Mouse (Mus musculus): ENCODE results near the gene Gm21992.
"Not testable (repeated sequence)": the region's sequence is repeated elsewhere in the genome, so short reads cannot be mapped to it uniquely, and the experiment has no call there.

Gene Gm21992

DNA sequence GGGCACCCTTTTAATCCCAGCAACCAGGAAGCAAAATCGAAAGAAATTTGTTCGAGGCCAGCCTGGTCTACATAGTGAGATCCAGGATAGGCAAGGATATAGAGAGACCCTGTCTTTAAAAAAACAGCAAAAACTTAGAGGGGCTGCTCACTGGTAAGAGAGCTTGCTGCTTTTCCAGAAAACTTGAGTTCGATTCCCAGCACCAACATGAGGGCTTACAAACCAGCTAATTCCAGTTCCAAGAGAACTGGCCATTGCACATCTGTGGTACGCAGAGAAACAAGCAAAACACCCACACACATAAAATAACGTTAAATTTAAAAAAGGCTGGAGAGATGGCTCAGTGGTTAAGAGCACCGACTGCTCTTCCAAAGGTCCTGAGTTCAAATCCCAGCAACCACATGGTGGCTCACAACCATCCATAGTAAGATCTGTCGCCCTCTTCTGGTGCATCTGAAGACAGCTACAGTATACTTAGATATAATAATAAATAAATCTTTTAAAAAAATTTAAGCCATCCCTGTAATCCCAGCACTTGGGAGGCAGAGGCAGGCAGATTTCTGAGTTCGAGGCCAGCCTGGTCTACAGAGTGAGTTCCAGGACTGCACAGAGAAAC, 1.0 kb upstream of the Gm21992 start:
- DNase-seq (ENCODE audit: low read depth) = not testable (repeated sequence)

DNA sequence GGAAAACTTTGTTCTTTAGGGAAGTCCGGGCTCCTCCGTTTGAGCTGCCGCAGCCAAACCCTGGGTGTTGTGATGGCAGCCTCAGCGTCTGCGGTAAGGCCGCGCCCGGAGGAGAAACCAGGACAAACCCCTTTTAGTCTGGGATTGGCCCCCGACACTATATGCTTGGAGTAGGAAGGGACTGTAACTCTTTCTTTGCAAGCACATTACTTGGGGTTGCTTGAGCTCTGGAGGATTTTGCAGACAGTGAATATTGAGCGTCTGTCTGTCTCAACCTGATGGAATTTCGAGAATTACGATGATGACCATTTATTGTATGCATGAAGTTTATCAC, 464 bp upstream of the Gm21992 start:
- no peak for DNase-seq (ENCODE audit: low read depth)

DNA sequence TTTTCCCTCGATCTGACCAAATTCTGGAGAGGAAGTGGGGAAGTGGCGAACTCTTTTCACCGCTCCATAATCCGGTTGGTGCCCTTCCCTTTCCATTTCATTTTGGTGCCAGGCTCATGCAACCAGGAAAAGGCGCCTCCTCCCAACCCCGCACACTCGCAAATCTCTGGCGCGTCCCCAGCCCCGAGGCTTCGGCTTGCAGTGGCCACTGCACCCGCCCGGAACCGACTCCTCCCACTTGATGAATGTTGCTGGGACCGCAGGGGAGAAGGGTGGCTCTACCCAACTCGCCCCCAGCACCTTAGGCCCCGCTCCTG, 708 bp downstream of the Gm21992 start:
- no peak for DNase-seq (ENCODE audit: low read depth)

DNA sequence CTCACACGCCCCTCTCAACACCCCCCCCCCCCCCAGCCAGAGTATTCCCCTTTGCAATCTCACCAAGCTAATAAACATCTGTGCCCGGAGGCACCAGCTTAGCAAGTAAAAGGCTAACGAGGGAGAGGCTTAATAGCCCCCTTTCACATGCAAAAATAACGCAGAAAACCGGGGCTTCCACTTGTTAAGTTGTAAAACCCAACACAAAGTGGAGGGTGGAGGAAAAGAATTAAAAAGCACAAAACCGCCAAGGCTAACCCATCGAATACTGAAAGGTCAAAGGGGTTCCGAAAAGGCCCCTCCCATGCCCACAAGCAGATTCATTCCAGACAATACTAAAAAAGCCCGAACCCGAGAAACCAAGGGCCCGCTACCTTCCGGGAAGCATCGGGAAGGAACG, 1.1 kb downstream of the Gm21992 start:
- DNase-seq (ENCODE audit: low read depth) = no peak

DNA sequence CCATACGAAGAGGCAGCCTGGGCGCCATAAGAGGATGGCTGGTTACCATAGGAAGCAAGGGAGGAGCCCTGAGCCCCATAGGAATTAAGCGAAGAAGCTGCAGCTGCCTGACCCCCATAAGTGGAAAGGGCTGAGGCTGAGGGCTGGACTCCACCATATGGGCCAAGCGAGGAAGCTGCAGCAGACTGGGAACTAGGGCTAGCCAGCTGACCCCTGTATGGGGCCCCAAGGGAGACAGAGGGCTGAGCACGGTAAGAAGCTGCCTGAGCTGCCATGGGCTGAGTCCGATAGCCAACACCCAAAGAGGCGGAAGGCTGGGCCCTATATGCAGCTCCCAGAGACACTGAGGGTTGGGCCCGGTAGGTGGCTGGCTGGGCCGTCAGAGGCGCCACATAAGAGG, 8.1 kb downstream of the Gm21992 start:
- no peak for DNase-seq (ENCODE audit: low read depth)

DNA sequence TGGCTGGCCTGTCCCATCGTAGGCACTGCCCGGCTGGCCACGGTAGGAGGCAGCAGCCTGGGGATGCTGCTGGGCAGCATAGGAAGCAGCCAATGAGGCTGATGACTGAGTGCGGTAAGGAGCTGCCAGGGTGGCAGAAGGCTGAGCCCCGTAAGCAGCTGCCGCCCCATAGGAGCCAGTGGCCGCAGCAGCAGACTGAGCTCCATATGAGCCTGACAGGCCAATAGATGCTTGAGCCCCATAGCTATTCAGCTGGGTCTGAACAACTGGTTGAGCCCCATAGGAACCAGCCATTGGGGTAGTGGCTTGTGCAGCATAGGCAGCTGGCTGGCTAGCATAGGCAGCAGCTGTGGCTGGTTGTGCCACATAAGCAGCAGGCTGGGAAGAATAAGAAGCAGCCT, 8.7 kb downstream of the Gm21992 start:
- no peak for DNase-seq (ENCODE audit: low read depth)

DNA sequence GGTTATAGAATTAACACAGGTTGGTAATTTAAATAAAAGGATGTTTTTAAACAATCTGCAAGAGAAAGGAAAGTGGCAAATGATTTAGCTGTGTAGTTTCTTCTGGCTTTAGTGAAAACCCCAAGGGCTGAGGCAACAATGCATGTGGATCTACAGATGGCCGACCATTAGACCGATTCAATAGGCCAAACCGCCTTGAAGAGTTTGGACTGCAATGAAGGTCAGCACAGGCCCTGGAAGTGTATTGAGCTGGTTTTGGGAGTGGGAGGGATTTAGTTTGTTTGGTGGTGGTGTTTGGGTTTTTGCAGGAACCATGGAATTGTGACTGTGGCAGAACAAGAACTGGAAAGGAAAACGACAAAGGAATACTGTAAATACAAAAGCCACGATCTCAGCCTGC, 12.3 kb downstream of the Gm21992 start:
- DNase-seq (ENCODE audit: low read depth) = no peak

DNA sequence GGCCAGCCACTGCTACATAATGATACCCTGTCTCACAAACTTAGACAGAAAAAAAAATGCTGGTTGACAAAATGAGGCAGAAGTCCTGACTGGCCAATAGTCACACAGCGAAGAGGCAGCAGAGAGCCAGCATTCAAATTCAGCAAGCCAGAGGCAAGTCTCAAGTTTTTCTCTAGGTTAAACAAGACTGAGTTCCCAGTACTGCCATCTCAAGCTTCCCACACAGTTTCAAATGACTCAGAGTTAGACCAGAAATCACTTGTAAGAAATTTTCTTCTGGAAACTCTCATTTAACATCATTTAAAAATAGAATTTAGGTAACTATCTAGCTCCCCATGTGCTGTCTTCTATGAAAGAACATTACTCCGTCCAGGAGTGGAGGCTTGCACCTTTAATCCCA, 13.6 kb downstream of the Gm21992 start:
- DNase-seq (ENCODE audit: low read depth) = no peak

DNA sequence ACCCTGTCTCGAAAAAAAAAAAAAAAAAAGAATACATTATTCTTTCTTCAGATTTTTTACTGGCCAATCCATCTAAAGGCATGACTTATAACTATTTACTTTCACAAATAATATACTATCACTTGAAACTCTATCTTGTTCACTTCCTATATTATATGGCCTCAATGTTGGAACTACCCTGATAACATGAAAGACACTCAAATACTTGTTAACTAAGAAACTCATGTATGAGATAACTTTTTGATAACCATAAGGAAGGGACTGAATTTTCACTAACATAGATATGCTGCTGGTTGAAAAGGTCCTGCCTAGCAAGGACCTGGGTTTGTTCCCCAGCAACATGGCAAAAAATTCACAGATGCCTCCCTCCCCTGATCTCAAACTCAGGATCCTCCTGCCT, 15.5 kb downstream of the Gm21992 start:
- no peak for DNase-seq (ENCODE audit: low read depth)

DNA sequence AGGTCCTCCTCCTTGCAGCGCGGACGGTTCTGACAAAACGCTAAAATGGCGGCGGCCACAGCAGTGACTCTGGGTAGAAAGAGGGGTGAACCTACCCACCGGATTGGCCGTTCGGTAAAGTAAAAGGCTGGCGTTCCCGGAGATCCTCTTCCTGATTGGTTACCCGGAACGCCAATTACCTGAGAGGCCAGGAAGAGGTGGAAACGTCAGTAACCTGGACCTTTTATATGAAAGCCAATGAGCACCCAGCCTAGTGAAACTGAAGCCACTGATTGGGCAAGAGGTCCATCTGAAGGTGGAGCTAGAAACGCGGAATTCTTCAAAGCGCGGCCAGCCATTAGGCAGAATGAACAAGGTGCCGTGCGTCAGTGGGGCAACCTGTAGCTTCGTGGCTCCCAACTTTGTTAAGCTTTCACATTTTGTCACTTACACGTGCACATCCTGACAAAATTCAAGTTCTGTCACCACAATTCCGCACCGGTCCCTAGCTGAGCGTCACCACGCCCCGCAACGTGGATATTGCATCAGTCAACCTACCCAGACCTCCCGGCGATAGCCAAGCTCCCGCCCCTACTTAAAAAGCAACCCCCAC, 17.5 kb downstream of the Gm21992 start, which contains the start of gene Rbm4:
Rbm4 (minus strand) TSS at position 71 of the 592 bp plus-strand sequence.
- peak; percentile 100 for DNase-seq (ENCODE audit: low read depth)

DNA sequence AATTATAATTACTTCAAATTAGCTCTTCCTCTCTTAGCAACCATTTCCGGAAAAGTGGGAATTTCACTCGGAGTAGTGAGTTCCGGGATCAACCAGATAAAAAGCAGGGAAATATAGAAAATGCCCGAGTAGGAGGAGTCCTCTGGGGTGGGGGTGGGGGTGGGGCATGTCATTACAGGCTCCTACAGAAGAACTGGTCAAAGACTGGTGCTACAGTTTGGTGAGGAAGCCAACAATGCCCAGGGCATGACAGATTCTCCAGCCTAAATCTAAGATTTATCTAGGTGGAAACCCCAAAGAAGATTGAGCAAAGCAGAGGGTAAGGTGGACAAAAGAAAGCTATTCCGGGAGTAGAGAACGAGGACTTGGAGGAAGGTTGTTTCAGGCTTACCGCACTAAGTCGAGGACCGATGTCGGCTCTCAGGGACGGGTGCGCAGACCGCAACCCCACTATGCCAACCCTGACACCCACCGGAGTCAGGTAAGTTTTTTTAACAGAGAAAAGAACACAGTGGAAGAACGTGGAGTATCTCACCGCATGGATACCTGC, 18.1 kb downstream of the Gm21992 start:
- DNase-seq (ENCODE audit: low read depth) = no peak

DNA sequence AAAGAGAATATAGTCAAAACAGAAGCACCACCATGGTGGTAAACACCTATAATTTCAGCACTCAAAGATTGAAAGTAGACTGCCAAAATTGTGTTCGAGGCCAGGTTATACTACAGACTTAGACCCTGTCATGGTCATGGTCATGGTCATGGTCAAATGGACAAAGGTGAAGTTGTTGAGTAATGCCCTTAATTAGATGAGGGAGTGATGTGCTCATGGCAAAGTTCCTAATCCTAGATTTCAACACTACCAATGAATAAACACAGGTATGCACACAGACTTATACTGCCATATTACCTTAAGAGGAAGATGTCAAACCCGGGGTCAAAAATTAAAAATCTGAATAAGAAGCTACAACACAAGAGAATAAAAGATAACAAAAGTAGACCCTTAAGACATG, 25.1 kb downstream of the Gm21992 start:
- DNase-seq (ENCODE audit: low read depth) = no peak

DNA sequence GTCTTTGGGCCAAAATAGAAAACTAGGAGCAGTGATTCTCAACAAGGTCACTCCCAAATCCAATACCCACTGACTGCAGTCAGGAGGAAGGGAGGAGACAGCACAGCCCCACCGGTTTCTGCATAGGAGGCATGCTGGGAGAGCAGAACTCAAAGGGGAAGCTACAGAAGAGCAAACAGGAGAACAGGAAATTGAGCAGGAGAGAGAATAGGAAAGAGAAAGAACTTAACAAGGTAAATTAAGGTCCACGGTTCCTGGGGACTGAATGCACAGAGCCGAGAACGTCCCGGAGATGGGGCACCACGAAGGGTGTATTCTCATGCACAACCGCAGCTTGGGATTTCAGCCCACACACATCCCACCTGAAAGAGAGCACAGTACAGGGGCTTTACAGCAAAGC, 26.2 kb downstream of the Gm21992 start:
- no peak for DNase-seq (ENCODE audit: low read depth)

DNA sequence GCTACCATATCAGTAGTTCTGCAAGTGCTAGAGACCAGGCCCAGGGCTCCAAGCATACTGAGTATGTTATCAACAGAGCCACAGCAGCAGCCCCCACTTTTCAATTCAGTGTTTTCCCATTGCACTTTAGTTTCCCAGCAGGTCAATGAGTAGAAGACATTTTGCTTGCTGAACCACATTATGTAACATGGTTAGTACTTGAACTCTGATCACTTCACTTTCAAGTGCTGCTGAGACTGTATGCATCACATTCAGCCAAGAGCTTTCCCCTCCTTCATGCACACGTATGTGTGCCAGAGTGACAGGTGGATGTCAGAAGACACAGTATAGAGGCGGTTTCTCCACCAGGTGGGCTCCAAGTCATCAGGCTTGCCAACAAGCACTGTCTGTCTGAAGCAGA, 28.5 kb downstream of the Gm21992 start:
- no peak for DNase-seq (ENCODE audit: low read depth)

DNA sequence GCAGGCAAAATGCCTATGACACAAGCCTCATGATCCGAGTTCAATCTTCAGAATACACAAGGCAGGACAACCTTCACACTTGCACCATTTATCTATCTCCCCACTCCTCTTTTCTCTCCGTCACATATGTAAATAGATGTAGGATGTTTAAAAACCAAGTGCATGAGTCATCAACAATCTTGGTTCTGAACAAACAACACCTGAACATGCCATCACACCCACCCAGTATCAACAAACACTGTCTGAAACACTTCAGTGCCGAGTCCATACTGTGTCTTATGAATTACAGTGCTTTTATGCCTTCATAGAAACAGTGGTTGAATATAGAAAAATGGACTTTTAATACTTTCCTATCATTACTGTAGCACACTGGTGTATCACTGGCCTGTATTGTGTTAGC, 38.6 kb downstream of the Gm21992 start:
- DNase-seq (ENCODE audit: low read depth) = no peak

DNA sequence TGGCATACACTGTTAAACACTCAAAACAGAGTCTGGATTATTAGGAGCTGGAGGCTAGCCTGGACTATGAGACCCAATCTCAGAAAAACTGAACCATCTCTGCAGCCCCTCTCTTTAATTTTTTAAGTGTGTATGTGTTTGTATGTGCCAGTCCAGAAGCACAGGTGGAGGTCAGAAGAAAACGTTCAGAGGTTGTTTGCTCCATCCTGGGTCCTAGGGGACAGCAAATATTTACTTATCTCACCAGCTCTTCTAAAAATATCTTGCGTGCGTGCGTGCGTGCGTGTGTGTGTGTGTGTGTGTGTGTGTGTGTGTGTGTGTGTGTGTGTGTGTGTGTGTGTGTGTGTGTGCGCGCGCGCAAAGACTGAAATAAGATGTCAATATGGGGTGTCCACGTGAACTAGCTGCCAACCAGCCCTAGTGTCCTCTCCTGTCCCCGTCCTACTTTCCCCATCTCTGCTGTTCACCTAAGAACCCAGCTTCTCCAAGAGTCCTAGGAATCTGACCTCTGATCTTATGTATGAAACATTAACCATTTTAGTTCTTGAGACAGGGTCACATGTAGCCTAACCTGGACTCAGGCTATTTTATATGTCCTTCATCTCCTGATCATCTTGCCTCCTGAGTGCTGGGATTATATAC, 43.8 kb downstream of the Gm21992 start:
- no peak for DNase-seq (ENCODE audit: low read depth)

DNA sequence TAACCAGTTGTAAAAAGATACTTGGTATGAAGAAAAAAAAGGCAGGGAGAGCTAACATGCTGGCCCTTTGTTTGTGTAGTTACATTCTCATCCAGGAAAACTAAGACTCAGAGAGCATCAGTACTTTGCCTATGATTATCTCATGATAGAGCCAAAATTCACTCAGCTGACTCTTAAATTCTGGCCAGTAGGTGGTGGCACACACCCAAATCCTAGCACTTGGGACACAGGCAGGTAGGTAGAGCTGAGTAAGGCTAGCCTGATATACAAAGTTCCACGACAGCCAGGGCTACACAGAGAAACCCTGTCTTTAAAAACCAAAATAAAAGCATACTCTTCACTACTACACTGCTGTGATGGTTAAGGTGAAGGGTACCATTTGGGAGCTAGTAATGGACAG, 48.5 kb downstream of the Gm21992 start:
- no peak for DNase-seq (ENCODE audit: low read depth)

DNA sequence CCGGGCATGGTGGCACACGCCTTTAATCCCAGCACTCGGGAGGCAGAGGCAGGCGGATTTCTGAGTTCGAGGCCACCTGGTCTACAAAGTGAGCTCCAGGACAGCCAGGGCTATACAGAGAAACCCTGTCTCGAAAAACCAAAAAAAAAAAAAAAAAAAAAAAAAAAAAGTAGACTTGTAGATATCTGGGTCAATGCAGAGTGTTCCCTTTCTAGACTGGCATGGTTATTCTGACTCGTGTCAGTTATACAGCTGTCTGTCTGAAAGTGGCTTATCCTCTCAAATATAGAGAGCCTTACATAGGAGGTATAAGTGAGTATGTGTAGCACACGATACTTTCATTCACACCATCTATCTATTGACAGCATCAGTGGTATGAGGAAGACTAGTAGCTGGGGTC, 50.9 kb downstream of the Gm21992 start:
- not testable (repeated sequence) for DNase-seq (ENCODE audit: low read depth)

DNA sequence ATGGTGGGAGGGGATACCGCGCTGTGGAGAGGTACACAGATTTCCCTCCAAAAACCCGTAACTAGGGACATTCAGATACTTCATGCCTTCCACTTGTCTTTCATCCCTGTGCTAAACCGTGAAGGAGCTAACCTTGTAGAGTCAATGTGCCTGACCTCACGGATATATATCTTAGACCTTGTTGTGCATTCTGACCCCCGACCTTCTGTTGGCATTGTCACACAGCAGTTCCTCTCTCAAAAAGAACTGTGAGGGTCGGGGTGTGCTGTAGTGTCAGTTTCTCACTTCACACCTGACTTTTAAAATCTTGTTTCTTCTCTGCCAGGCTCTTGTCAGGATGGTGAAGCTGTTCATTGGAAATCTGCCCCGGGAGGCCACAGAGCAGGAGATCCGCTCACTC, 54.5 kb downstream of the Gm21992 start:
- DNase-seq (ENCODE audit: low read depth) = no peak

DNA sequence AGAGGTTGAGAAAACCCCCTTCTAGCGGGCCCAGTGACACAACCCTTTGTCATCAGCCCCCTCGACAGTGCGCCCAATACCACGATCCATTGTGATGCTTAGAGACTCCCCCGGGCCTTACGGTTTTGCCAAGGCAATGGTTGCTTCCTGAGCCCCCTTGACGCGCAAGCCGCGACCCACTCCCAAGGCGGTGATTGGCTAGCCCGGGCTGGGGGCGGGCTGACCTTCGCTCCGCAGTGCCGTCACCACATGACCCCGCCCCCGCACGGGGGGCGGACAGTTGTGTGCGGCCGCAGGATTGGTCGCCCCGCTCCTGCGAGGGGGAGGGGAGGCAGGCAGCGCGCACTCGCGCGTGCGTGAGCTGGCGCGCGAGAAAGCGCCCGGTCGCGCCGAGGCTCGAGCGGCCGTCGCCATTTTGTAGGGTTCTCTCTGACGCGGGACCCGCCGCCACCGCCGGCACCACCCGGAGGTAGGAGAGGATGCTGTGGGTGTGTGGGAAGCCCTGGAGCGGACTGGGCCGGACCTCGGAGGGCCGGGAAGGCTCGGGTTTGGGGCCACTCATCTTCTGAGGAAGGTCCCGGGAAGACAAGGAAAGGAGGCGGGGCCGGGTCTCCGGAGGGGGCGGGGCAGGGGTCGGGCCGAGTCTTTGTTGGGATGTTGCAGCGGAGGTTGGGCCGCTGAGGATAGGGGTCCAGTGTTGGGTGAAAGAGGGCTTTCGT, 55.1 kb downstream of the Gm21992 start, which contains the start of gene Rbm4b:
Rbm4b (plus strand) TSS at position 305 of the 719 bp plus-strand sequence.
- DNase-seq (ENCODE audit: low read depth) = peak; percentile 89

DNA sequence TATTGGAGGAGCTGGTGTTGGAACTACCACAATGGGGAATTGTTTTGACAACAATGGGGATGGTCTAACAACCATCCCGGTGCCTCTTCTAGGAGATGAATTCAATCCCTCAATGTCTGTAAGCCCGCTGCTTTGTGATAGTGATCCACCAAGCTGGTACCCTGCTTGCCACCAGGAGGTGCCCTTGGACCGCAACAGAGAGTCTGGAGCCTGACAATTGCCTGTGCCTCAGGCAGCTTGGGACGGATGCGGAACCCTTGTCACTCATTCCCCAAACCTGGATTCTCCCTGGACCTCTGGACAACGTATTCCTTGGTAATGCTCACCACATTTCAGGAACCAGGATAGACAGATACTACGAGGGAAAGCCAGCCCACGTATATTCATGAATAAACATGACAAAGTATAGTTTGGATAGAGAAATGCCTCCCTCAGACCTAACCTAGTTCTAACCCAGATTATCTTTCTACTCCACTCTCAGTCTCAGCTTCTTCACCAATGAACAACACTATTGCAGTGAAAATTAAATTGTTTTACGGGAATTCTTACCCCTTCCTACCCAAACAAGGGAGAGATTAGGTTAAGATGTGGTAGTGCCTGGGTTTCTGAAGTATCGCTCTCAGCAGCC, 55.7 kb downstream of the Gm21992 start:
- DNase-seq (ENCODE audit: low read depth) = peak; percentile 83

DNA sequence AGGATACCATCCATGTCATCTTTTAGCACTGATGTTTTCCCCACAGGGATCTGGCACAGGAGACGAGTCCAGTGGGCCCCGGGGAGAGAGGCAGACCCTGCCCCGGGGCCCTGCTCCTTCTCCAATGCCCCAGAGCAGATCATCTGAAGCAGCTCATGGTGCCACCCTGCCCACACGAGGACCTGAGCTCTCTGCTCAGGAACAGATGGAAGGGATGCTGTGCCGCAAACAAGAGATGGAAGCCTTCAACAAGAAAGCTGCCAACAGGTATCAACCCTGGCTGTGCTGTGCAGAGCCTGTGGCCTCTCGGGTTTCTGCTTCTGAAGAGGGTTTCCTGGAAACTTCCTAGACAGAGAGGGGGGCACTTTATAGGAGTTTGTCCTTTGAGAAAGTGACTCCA, 61.4 kb downstream of the Gm21992 start:
- DNase-seq (ENCODE audit: low read depth) = no peak

DNA sequence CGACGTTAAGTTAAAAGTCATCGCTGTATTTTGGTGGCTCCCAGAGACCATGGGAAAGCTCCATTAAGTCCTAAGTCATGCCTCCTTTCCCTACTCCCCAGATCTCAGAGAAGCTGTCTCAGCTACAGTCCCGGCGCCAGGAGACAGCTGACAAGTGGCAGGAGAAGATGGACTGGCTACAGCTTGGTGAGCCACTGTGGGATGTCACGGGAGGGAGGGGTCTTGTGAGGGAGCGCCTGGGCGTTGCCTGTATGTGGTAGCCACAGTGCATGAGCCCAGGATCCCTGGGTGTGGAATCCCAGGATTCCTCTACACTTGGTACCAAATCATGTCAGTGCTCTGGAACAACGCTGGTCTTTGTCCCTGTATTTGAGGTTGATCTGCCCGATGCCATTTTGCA, 62.9 kb downstream of the Gm21992 start:
- no peak for DNase-seq (ENCODE audit: low read depth)
